Mouse (Mus musculus) heart, embryonic 14.5 days (tissue): Measurements from ENCODE around the gene Zbtb26. TPM values are rescaled to one million over a fixed set of nuclear protein-coding genes. Genes with fewer than 3 reads are reported as not detected.

Source experiments
- ATAC-seq: fragments of 200-750 bp; cut with Nextera tagmentation; 2 replicates; pipeline ENCODE4 v1.8.0; 2017; ENCODE audit warnings: low read depth, moderate TSS enrichment; ENCODE audit not compliant: insufficient number of reproducible peaks, insufficient read depth, low FRiP score
- H3K27ac ChIP-seq, 2 experiments: fragments of 200-500 bp in 1 of 2; fragments of 300-500 bp in 1 of 2; sonication (generic) in 1 of 2; replicated peaks in 1 of 2; 2 replicates each; pipeline ENCODE4 v1.5.1; 2012 to 2014; ENCODE audit warnings: low read depth in 2 of 2, low read length in 2 of 2, control low read depth in 1 of 2, mild to moderate bottlenecking in 1 of 2, mixed read lengths in 1 of 2; ENCODE audit not compliant: control insufficient read depth in 1 of 2, insufficient read depth in 1 of 2
- H3K27me3 ChIP-seq: fragments of 300-500 bp; sonication (generic); 2 replicates; pipeline ENCODE4 v1.6.1; 2014; ENCODE audit warnings: mild to moderate bottlenecking, low read length, control low read depth; ENCODE audit not compliant: control insufficient read depth, insufficient read depth
- H3K36me3 ChIP-seq: fragments of 300-500 bp; sonication (generic); 2 replicates; pipeline ENCODE4 v1.6.1; 2014; ENCODE audit warnings: mild to moderate bottlenecking, control low read depth, low read length, mixed read lengths; ENCODE audit not compliant: control insufficient read depth, insufficient read depth
- H3K4me1 ChIP-seq, 2 experiments: fragments of 200-500 bp in 1 of 2; fragments of 300-500 bp in 1 of 2; sonication (generic) in 1 of 2; 2 replicates each; pipeline ENCODE4 v1.6.1; 2012 to 2014; ENCODE audit warnings: low read length in 2 of 2, control low read depth in 1 of 2, mixed read lengths in 1 of 2; ENCODE audit not compliant: control insufficient read depth in 2 of 2, insufficient read depth in 2 of 2
- H3K4me2 ChIP-seq: fragments of 300-500 bp; sonication (generic); 2 replicates; pipeline ENCODE4 v1.6.1; 2014; ENCODE audit warnings: mild to moderate bottlenecking, low read length
- H3K4me3 ChIP-seq, 2 experiments: fragments of 200-500 bp in 1 of 2; fragments of 300-500 bp in 1 of 2; sonication (generic) in 1 of 2; 2 replicates each; pipeline ENCODE4 v1.5.1; 2012 to 2014; ENCODE audit warnings: low read length in 2 of 2, mild to moderate bottlenecking in 2 of 2, control low read depth in 1 of 2, low read depth in 1 of 2, moderate library complexity in 1 of 2; ENCODE audit not compliant: control insufficient read depth in 1 of 2, insufficient read depth in 1 of 2
- H3K9ac ChIP-seq: fragments of 300-500 bp; sonication (generic); 2 replicates; pipeline ENCODE4 v1.6.1; 2014; ENCODE audit warnings: mild to moderate bottlenecking, low read length
- H3K9me3 ChIP-seq: fragments of 300-500 bp; sonication (generic); 2 replicates; pipeline ENCODE4 v1.6.1; 2016; ENCODE audit warnings: low read length, control low read depth; ENCODE audit not compliant: control insufficient read depth
- WGBS: fragments of 180-500 bp; shearing (Covaris S2); extraction: QIAGEN DNeasy Blood & Tissue Kit; methylation state at CpG from one replicate; pipeline ENCODE4 v1.1.7; 2014; 5-methylcytosine and 5-hydroxymethylcytosine counted together
- polyA plus RNA-seq: library from polyadenylated mRNA; unstranded; fragments of >200 nt; fragmentation: Nextera tagmentation; extraction: Ambion mirVana; gene quantifications from 2 replicates; pipeline ENCODE4 v1.2.1, GENCODE M21; 2014

The Zbtb26 gene
- polyA plus RNA-seq, 1 experiment from 2014 or later, result 5.1 TPM

DNA sequence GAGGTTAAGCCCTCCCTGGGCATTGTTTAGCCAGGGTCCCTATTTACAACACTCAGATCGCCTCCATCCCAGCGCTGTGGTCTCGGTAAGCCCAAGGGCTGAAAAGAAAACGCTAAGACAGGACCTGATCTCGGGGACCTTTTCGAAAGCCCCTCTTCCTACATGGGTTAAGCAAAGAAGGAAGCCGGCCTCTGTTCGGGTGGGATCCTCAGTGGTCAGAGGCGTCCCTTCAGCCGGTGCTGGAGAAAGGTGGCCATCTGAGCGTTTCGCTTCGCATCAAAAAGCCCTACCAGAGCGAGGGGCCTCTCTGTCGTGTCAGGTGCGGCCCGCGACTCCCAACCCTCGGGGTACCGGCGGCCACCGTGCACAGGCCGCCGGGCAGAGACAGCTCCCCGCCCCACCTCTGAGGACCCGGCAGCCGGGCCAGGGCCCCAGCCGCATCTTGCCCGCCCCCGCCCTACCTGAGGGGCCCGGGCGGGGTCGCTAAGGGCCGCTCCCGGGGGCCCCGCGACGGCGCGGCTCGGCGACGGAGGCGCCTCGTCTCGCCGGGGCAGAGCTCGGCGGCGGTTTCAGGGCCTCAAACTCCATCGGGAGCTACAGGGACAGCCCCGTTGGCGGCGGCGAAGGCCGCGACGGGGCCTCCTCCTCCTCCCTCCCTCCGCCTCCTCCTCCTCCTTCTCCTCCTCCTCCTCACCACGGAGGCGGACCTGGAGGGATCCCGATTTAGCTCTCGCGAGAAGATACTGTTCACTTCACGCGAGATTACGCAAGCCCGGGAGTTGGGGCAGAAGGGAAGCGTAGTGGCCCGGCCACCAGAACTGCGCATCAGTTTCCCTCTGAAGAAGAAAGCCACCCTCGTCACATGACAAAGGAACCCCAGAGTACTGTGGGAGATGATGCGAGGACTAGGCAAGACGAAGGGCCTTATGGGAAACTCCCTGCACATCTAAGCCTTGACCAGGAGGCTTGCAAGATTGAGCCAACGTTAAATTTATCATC, 20.3 kb downstream of the Zbtb26 start, which contains the start of gene Rc3h2:
TSS of gene Rc3h2 (minus strand) at position 598 of the 999 bp plus-strand sequence.
- under 1% methylated on average over 64 of the region's 75 CpGs for WGBS
- ATAC-seq, result peak; percentile 97

DNA sequence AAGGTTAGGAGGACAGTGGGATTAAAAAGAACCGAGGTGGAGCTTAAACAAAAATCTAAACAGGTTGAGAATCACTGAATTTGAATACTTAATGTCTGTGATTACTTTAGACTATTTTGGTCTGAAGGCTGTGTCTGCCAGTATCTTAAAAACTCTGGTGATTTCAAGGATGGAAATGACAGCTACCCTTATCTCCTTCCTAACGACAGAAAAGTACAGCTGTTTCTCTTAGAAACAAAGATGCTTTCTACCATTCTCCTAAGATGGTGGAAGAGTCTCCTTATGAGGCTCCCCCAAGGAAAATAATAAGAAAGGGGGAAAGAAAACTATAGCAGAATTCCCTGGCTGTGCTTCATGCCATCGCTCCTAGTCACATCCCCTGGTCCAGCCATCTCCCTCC, 21.0 kb downstream of the Zbtb26 start:
- Histone ChIP-seq H3K4me2 (peak overlapping the region; percentile 91), H3K9ac (peak overlapping the region; percentile 99), H3K27ac (peak overlapping the region; percentile 84 to 95), H3K4me1 (peaks cover 0 to 12% of the 10 kb centered on the region in 2 experiments; a peak in 2 of 4 replicates), H3K27me3 (no peaks in the 10 kb centered on the region), H3K36me3 (0 out of 2 replicates have a peak, but pooled peaks cover 8% of the 10 kb centered on the region), H3K4me3 (peak overlapping the region; percentile 97 to 100), H3K9me3 (no peaks in the 10 kb centered on the region)
- 8% methylated on average over 3 of the region's 3 CpGs for WGBS
- no peak for ATAC-seq

More for the DNA sequence above, 20.3 kb downstream of the Zbtb26 start, which contains the start of gene Rc3h2:
- Histone ChIP-seq H3K9ac (peak within 1 kb of the TSS; percentile 99), H3K36me3 (peaks cover 14% of the 10 kb centered on the region), H3K4me1 (peaks cover 0 to 12% of the 10 kb centered on the region in 2 experiments; a peak in 2 of 4 replicates), H3K27me3 (no peaks in the 10 kb centered on the region), H3K4me3 (peak within 1 kb of the TSS; percentile 97 to 100), H3K27ac (peak within 1 kb of the TSS; percentile 89 to 95), H3K9me3 (no peaks in the 10 kb centered on the region), H3K4me2 (peak within 1 kb of the TSS; percentile 91)

DNA sequence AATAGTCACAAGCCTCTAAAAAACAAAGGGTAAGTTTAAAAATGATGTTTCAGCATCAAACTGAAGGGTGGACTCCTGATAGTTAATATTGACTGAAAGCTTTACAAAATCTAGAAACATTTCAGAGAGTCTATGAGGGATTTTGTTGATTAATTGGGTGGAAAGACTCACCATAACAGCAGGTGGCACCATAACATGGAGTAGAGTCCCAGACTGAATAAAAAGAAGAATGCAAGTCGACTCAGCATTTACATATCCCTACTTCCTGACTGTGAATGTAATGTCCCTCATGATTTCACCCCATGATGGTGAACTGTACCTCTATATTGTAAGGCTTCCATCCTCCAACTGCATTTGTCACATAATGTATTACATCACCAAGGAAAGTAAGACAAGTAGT, 47.4 kb downstream of the Zbtb26 start:
- no peak for ATAC-seq
- WGBS, result 54% methylated on average over 1 of the region's 1 CpGs
- Histone ChIP-seq H3K27ac (no peak overlapping the region), H3K9me3 (no peaks in the 10 kb centered on the region), H3K27me3 (no peaks in the 10 kb centered on the region), H3K4me3 (no peak overlapping the region), H3K36me3 (peaks cover 57% of the 10 kb centered on the region), H3K4me1 (no peaks in the 10 kb centered on the region), H3K9ac (no peak overlapping the region), H3K4me2 (no peak overlapping the region)

DNA sequence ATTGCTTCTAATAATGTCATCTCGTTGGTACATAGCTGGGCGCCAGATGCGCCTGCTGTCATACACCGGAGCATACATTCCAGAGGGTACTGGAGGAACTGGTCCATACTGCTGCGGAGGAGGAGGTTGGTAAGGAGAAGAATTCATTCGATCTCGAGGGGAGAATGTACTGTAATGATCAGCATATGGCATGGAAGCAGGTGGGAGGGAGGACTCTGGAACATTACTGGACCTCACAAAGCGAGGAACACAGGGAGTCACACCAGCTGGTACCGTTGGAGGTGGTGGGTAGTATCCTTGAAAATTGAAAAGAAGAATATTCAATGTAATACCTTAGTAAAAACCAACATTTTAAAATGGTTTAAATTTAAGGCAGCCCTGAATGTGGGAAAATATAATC, 60.0 kb downstream of the Zbtb26 start:
- 94% methylated on average over 9 of the region's 9 CpGs for WGBS
- Histone ChIP-seq H3K9ac (no peak overlapping the region), H3K36me3 (peaks cover 69% of the 10 kb centered on the region), H3K4me3 (no peak overlapping the region), H3K27ac (no peak overlapping the region), H3K27me3 (no peaks in the 10 kb centered on the region), H3K9me3 (no peaks in the 10 kb centered on the region), H3K4me2 (no peak overlapping the region), H3K4me1 (no peaks in the 10 kb centered on the region)
- no peak for ATAC-seq

Other genes starting within 250 kb of the Zbtb26 start
- gene Olfr366, start 231.6 kb downstream of the Zbtb26 start, polyA plus RNA-seq, result not detected in 2 replicates
- not detected in 2 replicates for gene Olfr368, start 116.6 kb downstream of the Zbtb26 start, polyA plus RNA-seq
- gene Pdcl, start 83.8 kb downstream of the Zbtb26 start, polyA plus RNA-seq, result 35.7 and 39.4 TPM in 2 replicates
- 14.9 and 15.4 TPM in 2 replicates for gene Rc3h2, start 20.2 kb downstream of the Zbtb26 start, polyA plus RNA-seq
- 2.5 and 2.9 TPM in 2 replicates for gene Zbtb6, start within 50 bp of the Zbtb26 start, polyA plus RNA-seq
- gene Rabgap1, start 144 bp upstream of the Zbtb26 start, polyA plus RNA-seq, result 34.1 and 40.6 TPM in 2 replicates
- 1.3 and 1.7 TPM in 2 replicates for gene Gpr21, start 73.2 kb upstream of the Zbtb26 start, polyA plus RNA-seq